Mouse (Mus musculus) G1E (cell line): ENCODE data around the gene Erc1. TPM values are rescaled to one million over a fixed set of nuclear protein-coding genes. Genes with fewer than 3 reads are reported as not detected.

Experiments used
- ATAC-seq: 2 replicates; pipeline ENCODE4 v1.8.0; 2016; ENCODE audit warnings: mild to moderate bottlenecking; ENCODE audit not compliant: insufficient number of reproducible peaks, poor library complexity, low FRiP score, severe bottlenecking; ENCODE audit errors: extremely low read depth
- DNase-seq: peaks from one replicate; pipeline ENCODE4 v3.0.0; 2012; ENCODE audit warnings: low spot score
- H3K27me3 ChIP-seq: 2 replicates; pipeline ENCODE4 v1.6.1; 2012; ENCODE audit warnings: mild to moderate bottlenecking, low read length, inconsistent platforms; ENCODE audit not compliant: insufficient read depth
- H3K36me3 ChIP-seq: replicated peaks from 2 replicates; pipeline ENCODE3; 2012; ENCODE audit warnings: mild to moderate bottlenecking, inconsistent platforms
- H3K4me1 ChIP-seq: 2 replicates; pipeline ENCODE4 v1.6.1; 2012; ENCODE audit warnings: low read depth, low read length, inconsistent platforms, mixed read lengths; ENCODE audit not compliant: insufficient read depth
- H3K4me3 ChIP-seq: 2 replicates; pipeline ENCODE4 v1.5.1; 2012; ENCODE audit warnings: low read depth, mild to moderate bottlenecking, inconsistent platforms, low read length, moderate library complexity, mixed read lengths
- H3K9me3 ChIP-seq: replicated peaks from 2 replicates; pipeline ENCODE4 v1.6.1; 2012; ENCODE audit warnings: inconsistent platforms
- CTCF ChIP-seq: IDR thresholded peaks from 2 replicates; pipeline ENCODE4 v1.5.1; 2012; ENCODE audit warnings: low read depth, low read length, inconsistent platforms, mixed read lengths
- GATA1 ChIP-seq: IDR thresholded peaks from 2 replicates; pipeline ENCODE4 v1.6.1; 2012; ENCODE audit warnings: borderline replicate concordance, low read length, inconsistent platforms, mixed read lengths
- GATA2 ChIP-seq: IDR thresholded peaks from 2 replicates; pipeline ENCODE4 v1.6.1; 2012; ENCODE audit warnings: low read depth, low read length, inconsistent platforms, borderline replicate concordance
- POLR2AphosphoS5 ChIP-seq: IDR thresholded peaks from 2 replicates; pipeline ENCODE4 v1.6.1; 2012; ENCODE audit warnings: low read depth, low read length, inconsistent platforms; ENCODE audit not compliant: insufficient replicate concordance
- TAL1 ChIP-seq: conservative IDR thresholded peaks from 2 replicates; pipeline ENCODE4 v1.6.1; 2012; ENCODE audit warnings: low read depth, low read length, inconsistent platforms, mixed read lengths
- polyA plus RNA-seq: library from polyadenylated mRNA; stranded (reverse); fragments of >175 nt; gene quantifications from 2 replicates; pipeline ENCODE4 v1.2.3, GENCODE M21; 2012
- total RNA-seq, 2 experiments: library from RNA; stranded (forward) in 1 of 2; stranded (reverse) in 1 of 2; fragments of 200-1000 nt in 1 of 2; fragments of >200 nt in 1 of 2; fragmentation: Nextera tagmentation in 1 of 2; gene quantifications; 2 replicates each; pipeline ENCODE4 v1.2.3; 2014 to 2017

Erc1 gene
- 21.4 and 24.2 TPM in 2 replicates for total RNA-seq (2014; fragmentation: Nextera tagmentation)
- total RNA-seq (2017) = 10.3 and 14.4 TPM in 2 replicates
- polyA plus RNA-seq = 1.9 and 2.9 TPM in 2 replicates

DNA sequence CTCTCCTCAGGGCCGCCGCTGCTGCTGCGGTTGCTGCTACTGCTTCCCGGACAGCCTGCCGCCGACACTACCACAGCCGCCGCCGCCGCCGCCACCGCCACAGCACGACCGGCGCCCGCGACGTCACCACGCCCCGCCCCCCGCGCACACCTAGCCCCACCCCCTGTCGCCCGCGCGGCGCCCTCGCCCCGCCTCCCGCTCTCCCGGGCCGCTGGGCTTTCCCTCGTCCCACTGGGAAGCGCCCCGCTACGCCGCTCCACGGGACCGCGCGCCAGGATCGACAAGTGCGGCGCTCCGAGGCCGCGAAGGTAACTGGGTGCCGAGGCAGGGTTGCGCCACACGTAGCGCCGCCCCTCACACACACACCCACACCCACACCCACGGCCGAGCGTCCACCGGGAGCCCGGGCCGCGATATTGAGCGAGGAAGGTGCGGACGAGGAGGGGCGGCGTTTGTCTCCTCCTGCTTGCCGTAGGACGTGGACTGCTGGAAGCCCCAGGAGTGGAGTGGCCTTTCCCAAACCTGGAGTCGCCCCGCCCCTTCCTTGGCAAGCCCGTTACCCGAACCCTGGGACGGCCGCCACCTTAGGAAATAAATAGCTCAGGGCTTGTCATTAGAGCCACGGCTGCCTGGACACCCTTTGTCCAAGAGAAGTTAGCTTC, at the start of gene Erc1:
Gene Erc1, minus strand, starts transcription at position 134 of the 662 bp plus-strand sequence.
- no peaks in the 10 kb centered on the region for H3K9me3 ChIP-seq
- TF ChIP-seq TAL1 (no peak), GATA1 (no peak), CTCF (no peak), POLR2AphosphoS5 (no peak), GATA2 (no peak)
- peaks cover 2% of the 10 kb centered on the region for H3K36me3 ChIP-seq
- peak; percentile 77 for ATAC-seq
- H3K4me1 ChIP-seq = peaks cover 24% of the 10 kb centered on the region
- peak; percentile 81 for DNase-seq
- no peaks in the 10 kb centered on the region for H3K27me3 ChIP-seq
- H3K4me3 ChIP-seq = peak within 1 kb of the TSS; percentile 91

DNA sequence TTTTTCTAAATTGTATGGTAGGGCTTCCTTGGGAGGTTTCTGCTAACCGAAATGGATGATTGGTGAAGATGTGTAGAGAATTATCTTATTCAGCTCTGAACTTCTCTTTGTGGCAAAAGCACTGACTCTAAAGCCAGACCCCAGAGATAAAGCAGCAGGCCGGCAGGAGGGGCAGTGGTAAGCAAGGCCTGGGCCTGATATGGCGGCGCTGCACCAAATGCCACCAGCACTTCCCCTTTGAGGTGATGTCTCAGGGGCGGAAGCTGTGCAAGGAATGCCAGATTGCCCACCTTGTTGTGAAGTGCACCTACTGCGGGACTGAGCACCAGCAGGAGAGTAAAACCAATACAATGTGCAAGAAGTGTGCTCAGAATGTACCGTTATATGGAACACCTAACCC, 44.7 kb upstream of the Erc1 start:
- TF ChIP-seq CTCF (no peak), GATA1 (no peak), GATA2 (no peak), TAL1 (no peak), POLR2AphosphoS5 (no peak)
- peaks cover 49% of the 10 kb centered on the region for H3K27me3 ChIP-seq
- H3K4me1 ChIP-seq = peaks cover 5% of the 10 kb centered on the region; the same call in 1 of the 2 replicates
- DNase-seq (no peak), ATAC-seq (no peak)
- H3K9me3 ChIP-seq = no peaks in the 10 kb centered on the region
- no peaks in the 10 kb centered on the region for H3K36me3 ChIP-seq
- no peak overlapping the region for H3K4me3 ChIP-seq

DNA sequence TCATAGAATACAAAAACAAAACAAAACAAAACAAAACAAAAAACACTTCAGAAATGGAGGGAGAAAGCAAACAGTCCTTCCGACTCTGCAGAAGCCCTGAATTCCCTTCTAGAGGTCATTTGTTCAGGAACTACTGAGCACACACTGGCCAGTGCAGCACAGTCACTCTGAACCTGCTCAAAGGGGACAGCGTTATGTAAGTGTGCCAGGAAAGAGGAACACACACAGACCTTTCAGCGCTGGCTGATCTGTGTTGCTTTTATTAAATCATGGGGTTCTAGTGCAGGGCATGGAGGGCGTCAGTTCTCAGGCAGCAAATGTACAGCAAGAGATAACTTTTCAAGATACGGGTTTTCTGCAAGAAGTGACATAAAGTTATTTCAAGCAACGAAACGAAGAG, 35.2 kb upstream of the Erc1 start:
- ATAC-seq (no peak), DNase-seq (no peak)
- Histone ChIP-seq H3K9me3 (no peaks in the 10 kb centered on the region), H3K4me1 (no peaks in the 10 kb centered on the region; the same call in 1 of the 2 replicates), H3K4me3 (no peak overlapping the region), H3K36me3 (no peaks in the 10 kb centered on the region), H3K27me3 (peaks cover 41% of the 10 kb centered on the region)
- TF ChIP-seq CTCF = no peak
- no peak for TF ChIP-seq TAL1
- TF ChIP-seq GATA2 = no peak
- TF ChIP-seq POLR2AphosphoS5 = no peak
- TF ChIP-seq GATA1 = no peak

DNA sequence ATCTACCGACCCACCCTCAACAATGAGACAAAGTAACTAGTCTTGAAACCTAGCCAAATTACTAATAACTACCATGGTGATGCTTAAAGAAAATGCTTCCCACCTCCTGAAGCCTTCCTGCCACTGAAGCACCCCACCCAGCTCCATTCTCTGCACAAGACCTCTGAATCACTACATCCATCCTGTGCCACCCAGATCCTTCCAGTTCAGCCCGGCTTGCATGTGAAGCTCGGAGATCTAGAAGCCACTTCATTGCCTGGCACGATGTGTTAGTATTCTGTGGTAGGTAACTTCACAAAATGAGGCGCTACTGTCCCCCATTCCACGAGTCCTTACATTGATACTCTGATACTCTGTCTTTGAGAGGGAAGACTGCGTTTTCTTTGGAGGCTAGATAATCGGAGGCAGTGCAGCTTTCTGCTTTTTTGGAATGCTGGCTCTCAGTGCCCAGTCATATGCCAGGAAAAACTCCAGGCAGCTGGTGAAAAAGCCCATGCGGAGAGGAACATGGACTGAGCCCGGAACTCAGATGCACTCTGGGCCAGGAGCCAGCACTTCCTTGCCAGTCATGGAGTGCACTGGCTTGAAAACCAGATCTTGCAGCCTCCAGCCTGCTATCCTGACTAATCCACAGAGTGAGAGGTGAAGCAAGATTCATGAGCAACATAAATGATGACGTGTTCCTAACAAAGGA, 16.5 kb upstream of the Erc1 start:
- TF ChIP-seq CTCF (no peak), TAL1 (no peak), POLR2AphosphoS5 (no peak), GATA2 (no peak), GATA1 (no peak)
- H3K4me3 ChIP-seq = no peak overlapping the region
- H3K4me1 ChIP-seq = peaks cover 3% of the 10 kb centered on the region; the same call in 1 of the 2 replicates
- DNase-seq (no peak), ATAC-seq (no peak)
- peaks cover 9% of the 10 kb centered on the region for H3K9me3 ChIP-seq
- peaks cover 5% of the 10 kb centered on the region for H3K27me3 ChIP-seq
- H3K36me3 ChIP-seq = no peaks in the 10 kb centered on the region

DNA sequence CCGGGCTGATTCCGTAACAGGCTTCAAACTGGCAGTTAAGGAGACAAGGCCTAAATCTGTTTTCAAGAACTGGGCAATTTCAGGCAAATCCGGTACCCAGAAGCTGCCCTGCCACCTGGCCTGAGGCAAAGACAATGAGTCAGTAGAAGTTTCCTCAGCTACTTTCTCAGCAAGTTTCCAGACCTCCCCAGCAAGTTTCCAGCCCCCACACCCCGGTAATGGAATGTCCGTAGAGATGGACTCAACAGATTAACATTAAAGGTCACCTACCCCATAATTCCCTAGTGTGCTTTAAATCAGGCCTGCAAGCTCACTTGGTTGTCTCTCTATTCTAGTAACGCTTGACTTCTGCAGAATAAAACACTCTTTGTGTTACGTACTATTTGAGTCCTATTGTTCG, 13.6 kb upstream of the Erc1 start:
- TF ChIP-seq GATA2 = no peak
- TF ChIP-seq GATA1 = no peak
- no peak for TF ChIP-seq TAL1
- TF ChIP-seq CTCF = no peak
- no peak for TF ChIP-seq POLR2AphosphoS5
- Histone ChIP-seq H3K36me3 (peaks cover 3% of the 10 kb centered on the region), H3K4me1 (peaks cover 3% of the 10 kb centered on the region; the same call in 1 of the 2 replicates), H3K27me3 (peaks cover 5% of the 10 kb centered on the region), H3K4me3 (no peak overlapping the region), H3K9me3 (peaks cover 22% of the 10 kb centered on the region)
- DNase-seq (no peak), ATAC-seq (no peak)

DNA sequence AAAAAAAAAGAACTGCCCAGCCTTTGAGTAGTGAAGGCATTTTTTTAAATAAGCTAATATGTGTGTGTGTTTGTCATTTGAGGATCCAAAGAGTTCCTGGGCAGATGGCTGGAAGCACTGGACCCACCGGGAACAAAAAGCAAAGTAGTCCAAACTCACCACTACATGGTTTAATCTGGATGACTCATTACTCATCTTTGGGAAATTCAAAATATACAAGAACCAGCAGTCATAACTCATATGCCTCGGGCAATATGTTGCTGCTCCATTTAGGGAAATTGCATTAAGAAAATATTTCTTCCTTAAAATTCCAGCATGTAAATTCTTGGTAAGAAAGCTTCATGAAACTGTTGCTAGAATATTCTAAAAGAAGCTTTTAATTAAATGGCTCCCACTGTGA, 12.3 kb upstream of the Erc1 start:
- Histone ChIP-seq H3K9me3 (peaks cover 22% of the 10 kb centered on the region), H3K4me3 (no peak overlapping the region), H3K4me1 (peaks cover 3% of the 10 kb centered on the region; the same call in 1 of the 2 replicates), H3K27me3 (peaks cover 5% of the 10 kb centered on the region), H3K36me3 (peaks cover 6% of the 10 kb centered on the region)
- TF ChIP-seq TAL1 (no peak), POLR2AphosphoS5 (no peak), GATA1 (no peak), CTCF (no peak), GATA2 (no peak)
- ATAC-seq = no peak
- DNase-seq = no peak
